Mouse (Mus musculus) lung, postnatal 0 days (tissue): Measurements from ENCODE around the gene Plin4. TPM values are rescaled to one million over a fixed set of nuclear protein-coding genes. Genes with fewer than 3 reads are reported as not detected.

Experiments used
- ATAC-seq: fragments of 200-750 bp; cut with Nextera tagmentation; 2 replicates; pipeline ENCODE4 v1.8.0; 2017; ENCODE audit warnings: moderate library complexity
- DNase-seq: peaks from one replicate; pipeline ENCODE4 v3.0.0-alpha.2; 2016; ENCODE audit warnings: low spot score
- H3K27ac ChIP-seq: fragments of 300-500 bp; sonication (generic); 2 replicates; pipeline ENCODE4 v1.5.1; 2014; ENCODE audit warnings: antibody characterized with exemption, mild to moderate bottlenecking, low read length, mixed read lengths
- H3K27me3 ChIP-seq: fragments of 300-500 bp; sonication (generic); replicated peaks from 2 replicates; pipeline ENCODE4 v1.6.1; 2014; ENCODE audit warnings: low read length, mixed read lengths; ENCODE audit not compliant: insufficient read depth
- H3K36me3 ChIP-seq: fragments of 300-500 bp; sonication (generic); 2 replicates; pipeline ENCODE4 v1.6.1; 2014; ENCODE audit warnings: low read length, mixed read lengths; ENCODE audit not compliant: insufficient read depth
- H3K4me1 ChIP-seq: fragments of 300-500 bp; sonication (generic); 2 replicates; pipeline ENCODE4 v1.6.1; 2014; ENCODE audit warnings: antibody characterized with exemption, low read depth, low read length, mixed read lengths; ENCODE audit not compliant: insufficient read depth
- H3K4me2 ChIP-seq: fragments of 300-500 bp; sonication (generic); replicated peaks from 2 replicates; pipeline ENCODE4 v1.6.1; 2014; ENCODE audit warnings: low read depth, mild to moderate bottlenecking, low read length, moderate library complexity, mixed read lengths
- H3K4me3 ChIP-seq: fragments of 300-500 bp; sonication (generic); 2 replicates; pipeline ENCODE4 v1.5.1; 2014; ENCODE audit warnings: low read depth, low read length
- H3K9ac ChIP-seq: fragments of 300-500 bp; sonication (generic); replicated peaks from 2 replicates; pipeline ENCODE4 v1.6.1; 2014; ENCODE audit warnings: low read depth, mild to moderate bottlenecking
- H3K9me3 ChIP-seq: fragments of 300-500 bp; sonication (generic); 2 replicates; pipeline ENCODE4 v1.6.1; 2016; ENCODE audit warnings: low read length, mixed read lengths
- CTCF ChIP-seq: IDR thresholded peaks from 2 replicates; pipeline ENCODE4 v1.5.1; 2016; ENCODE audit warnings: antibody characterized with exemption, mild to moderate bottlenecking
- EP300 ChIP-seq: IDR thresholded peaks from 2 replicates; pipeline ENCODE4 v1.6.1; 2016; ENCODE audit warnings: antibody characterized with exemption, mild to moderate bottlenecking, control low read depth
- WGBS: fragments of 180-500 bp; shearing (Covaris S2); extraction: QIAGEN DNeasy Blood & Tissue Kit; methylation state at CpG from one replicate; pipeline ENCODE4 v1.1.7; 2014; 5-methylcytosine and 5-hydroxymethylcytosine counted together
- polyA plus RNA-seq: library from polyadenylated mRNA; unstranded; fragments of >200 nt; fragmentation: Nextera tagmentation; extraction: Ambion mirVana; gene quantifications from 2 replicates; pipeline ENCODE4 v1.2.1, GENCODE M21; 2015

The Plin4 gene
- polyA plus RNA-seq, 1 experiment from 2014 or later, result 0.05 TPM

- H3K4me3 ChIP-seq, result no peak overlapping the region
- TF ChIP-seq CTCF, result no peak
- TF ChIP-seq EP300, result no peak
- H3K27ac ChIP-seq, result no peak overlapping the region
- H3K4me2 ChIP-seq, result no peak overlapping the region; the same call in 1 of the 2 replicates
- 30% methylated on average over 25 of the region's 25 CpGs for WGBS
- DNase-seq (no peak), ATAC-seq (no peak)
- no peaks in the 10 kb centered on the region for H3K36me3 ChIP-seq
- no peaks in the 10 kb centered on the region for H3K9me3 ChIP-seq
- H3K9ac ChIP-seq, result no peak overlapping the region
- peaks cover 28% of the 10 kb centered on the region; the same call in 1 of the 2 replicates for H3K27me3 ChIP-seq
- peaks cover 8% of the 10 kb centered on the region for H3K4me1 ChIP-seq
Measured at GRCm38 (mm10) chr17:56137839-56138613, 28.4 kb upstream of the Plin4 start.

DNA sequence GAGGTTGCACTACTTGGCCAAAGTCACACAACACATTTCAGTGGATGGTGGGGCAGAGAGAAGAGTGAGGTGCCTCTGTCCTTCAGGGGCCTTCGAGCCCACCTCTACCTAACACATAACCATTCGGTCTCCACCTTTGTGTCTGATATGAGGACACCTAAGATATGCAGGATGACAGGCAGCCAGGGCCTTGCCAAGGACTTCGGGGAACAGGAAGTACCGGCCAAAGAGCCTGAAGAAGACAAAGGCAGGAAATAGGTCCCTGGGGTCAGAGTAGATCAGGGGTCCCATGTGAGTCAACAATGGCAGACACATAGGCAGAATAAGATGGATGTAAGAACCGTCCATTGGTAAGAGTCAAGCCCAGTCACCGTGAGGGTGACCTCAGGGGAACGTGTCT lies 27.0 kb upstream of the Plin4 start:
- no peak for ATAC-seq
- H3K4me1 ChIP-seq, result peaks cover under 1% of the 10 kb centered on the region
- H3K36me3 ChIP-seq, result no peaks in the 10 kb centered on the region
- TF ChIP-seq EP300, result peak; percentile 22; the same call in 1 of the 2 replicates
- no peak for TF ChIP-seq CTCF
- no peak overlapping the region for H3K9ac ChIP-seq
- H3K4me2 ChIP-seq, result no peak overlapping the region
- DNase-seq, result no peak
- no peak overlapping the region for H3K27ac ChIP-seq
- 63% methylated on average over 7 of the region's 7 CpGs for WGBS
- H3K27me3 ChIP-seq, result peaks cover 19% of the 10 kb centered on the region; the same call in 1 of the 2 replicates
- H3K9me3 ChIP-seq, result no peaks in the 10 kb centered on the region
- no peak overlapping the region for H3K4me3 ChIP-seq

DNA sequence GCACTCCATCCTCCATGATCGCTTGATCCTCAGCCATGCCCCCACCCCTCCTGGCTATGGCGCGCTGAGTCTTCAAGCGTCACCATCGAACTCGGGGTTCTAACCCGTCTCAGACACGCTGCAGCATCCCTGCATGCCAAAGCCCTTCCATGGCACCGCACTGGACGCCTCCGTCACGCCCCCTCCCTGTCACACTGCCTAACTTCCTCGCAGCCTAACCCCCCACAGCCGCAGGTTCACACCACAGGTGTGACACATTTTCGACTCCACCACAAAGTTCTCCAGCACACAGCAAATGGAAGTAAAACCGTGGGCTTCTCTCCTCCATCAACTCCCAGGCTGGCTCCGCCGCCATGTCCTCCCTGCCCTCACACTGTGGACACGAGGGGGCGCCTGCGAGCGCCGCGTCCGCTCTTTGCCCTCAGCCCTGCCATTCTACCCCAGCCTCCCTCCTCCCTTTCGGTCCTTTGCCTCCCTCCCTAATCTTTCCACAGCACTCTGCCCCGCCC lies 24.9 kb upstream of the Plin4 start:
- peak; percentile 38 for ATAC-seq
- Histone ChIP-seq H3K9me3 (no peaks in the 10 kb centered on the region), H3K36me3 (no peaks in the 10 kb centered on the region), H3K27me3 (0 out of 2 replicates have a peak, but pooled peaks cover 7% of the 10 kb centered on the region), H3K4me1 (no peaks in the 10 kb centered on the region), H3K4me3 (peak overlapping the region; percentile 25), H3K9ac (no peak overlapping the region), H3K27ac (peak overlapping the region; percentile 79; the same call in 1 of the 2 replicates), H3K4me2 (peak overlapping the region; percentile 54)
- DNase-seq, result peak; percentile 68
- no peak for TF ChIP-seq EP300
- TF ChIP-seq CTCF, result peak; percentile 90
- WGBS, result 5% methylated on average over 27 of the region's 27 CpGs

- H3K36me3 ChIP-seq, result no peaks in the 10 kb centered on the region
- H3K4me1 ChIP-seq, result no peaks in the 10 kb centered on the region
- TF ChIP-seq EP300, result peak; percentile 76
- no peak for TF ChIP-seq CTCF
- peak overlapping the region; percentile 87 for H3K27ac ChIP-seq
- H3K9me3 ChIP-seq, result no peaks in the 10 kb centered on the region
- ATAC-seq (peak; percentile 89), DNase-seq (peak; percentile 90)
- no peaks in the 10 kb centered on the region for H3K27me3 ChIP-seq
- H3K4me2 ChIP-seq, result peak overlapping the region; percentile 54
- H3K4me3 ChIP-seq, result 0 out of 2 replicates have a peak overlapping the region, but pooled peaks have one; percentile 25
- 14% methylated on average over 17 of the region's 21 CpGs for WGBS
- no peak overlapping the region for H3K9ac ChIP-seq
Measured at GRCm38 (mm10) chr17:56133457-56134363, 24.1 kb upstream of the Plin4 start.

GRCm38 (mm10) chr17:56132661-56133060 lies 23.1 kb upstream of the Plin4 start:
- DNase-seq (peak; percentile 77), ATAC-seq (0 out of 2 replicates have a peak, but pooled peaks have one; percentile 6)
- Histone ChIP-seq H3K4me2 (no peak overlapping the region), H3K4me3 (no peak overlapping the region), H3K9me3 (no peaks in the 10 kb centered on the region), H3K27me3 (no peaks in the 10 kb centered on the region), H3K4me1 (no peaks in the 10 kb centered on the region), H3K27ac (no peak overlapping the region), H3K36me3 (no peaks in the 10 kb centered on the region), H3K9ac (no peak overlapping the region)
- TF ChIP-seq EP300 (no peak), CTCF (peak; percentile 89)
- WGBS, result 2% methylated on average over 14 of the region's 14 CpGs

GRCm38 (mm10) chr17:56131814-56132213 lies 22.2 kb upstream of the Plin4 start:
- no peak overlapping the region for H3K4me2 ChIP-seq
- H3K36me3 ChIP-seq, result no peaks in the 10 kb centered on the region
- H3K9ac ChIP-seq, result no peak overlapping the region
- H3K4me3 ChIP-seq, result no peak overlapping the region
- H3K4me1 ChIP-seq, result no peaks in the 10 kb centered on the region
- no peaks in the 10 kb centered on the region for H3K9me3 ChIP-seq
- no peaks in the 10 kb centered on the region for H3K27me3 ChIP-seq
- no peak overlapping the region for H3K27ac ChIP-seq
- peak; percentile 46 for DNase-seq
- TF ChIP-seq CTCF (peak; percentile 81), EP300 (no peak)
- ATAC-seq, result no peak
- 36% methylated on average over 7 of the region's 7 CpGs for whole genome bisulfite sequencing
